Mouse (Mus musculus): Measurements from ENCODE around the gene Cd164. TPM values are rescaled to one million over a fixed set of nuclear protein-coding genes. Genes with fewer than 3 reads are reported as not detected.
A peak's percentile ranks its signal among the peaks of the same experiment; 100 is the strongest.

Cd164 gene
- total RNA-seq, 2 experiments from 2014 or later = 140 to 155 TPM

DNA sequence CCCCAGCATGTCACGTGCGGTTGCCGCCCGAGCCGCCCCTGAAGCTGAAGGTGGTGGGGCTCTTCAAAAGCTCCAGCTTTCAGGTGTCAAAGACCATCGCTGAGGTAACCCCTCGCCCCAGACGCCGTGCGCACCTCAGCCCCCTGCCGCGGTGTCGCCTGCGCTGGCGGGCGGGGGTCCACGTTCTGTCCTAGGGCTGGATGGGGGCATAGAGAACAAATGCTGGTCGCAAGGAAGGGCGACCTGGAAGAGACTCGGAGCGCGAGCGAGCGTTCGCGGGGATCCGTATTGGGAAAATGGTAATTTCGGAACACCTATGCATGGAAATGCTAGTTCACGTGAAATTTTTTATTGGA, 28.7 kb upstream of the Cd164 start:
- intact Hi-C loops (cut with DNase I) = no loop called here
- DNase-seq = no peak

DNA sequence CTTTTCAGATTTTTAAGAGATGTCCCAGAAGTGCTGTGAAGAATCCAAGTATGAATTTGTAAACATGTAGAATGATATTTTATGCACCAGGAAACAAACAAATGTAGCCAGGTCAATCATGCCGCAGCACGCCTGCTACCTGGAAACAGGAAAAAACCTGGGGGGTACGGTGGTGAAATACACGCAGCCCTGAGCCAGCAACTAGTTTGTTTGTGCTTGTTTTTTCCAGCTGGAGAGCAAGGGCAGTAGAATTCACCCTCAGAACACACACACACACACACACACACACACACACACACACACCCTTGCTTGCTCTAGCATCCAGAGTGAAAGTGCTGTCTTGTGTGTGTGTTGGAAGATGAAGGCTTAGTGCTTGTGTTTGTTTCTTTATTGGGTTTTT, 28.1 kb upstream of the Cd164 start:
- intact Hi-C loops (cut with DNase I) = no loop called here
- DNase-seq = no peak

DNA sequence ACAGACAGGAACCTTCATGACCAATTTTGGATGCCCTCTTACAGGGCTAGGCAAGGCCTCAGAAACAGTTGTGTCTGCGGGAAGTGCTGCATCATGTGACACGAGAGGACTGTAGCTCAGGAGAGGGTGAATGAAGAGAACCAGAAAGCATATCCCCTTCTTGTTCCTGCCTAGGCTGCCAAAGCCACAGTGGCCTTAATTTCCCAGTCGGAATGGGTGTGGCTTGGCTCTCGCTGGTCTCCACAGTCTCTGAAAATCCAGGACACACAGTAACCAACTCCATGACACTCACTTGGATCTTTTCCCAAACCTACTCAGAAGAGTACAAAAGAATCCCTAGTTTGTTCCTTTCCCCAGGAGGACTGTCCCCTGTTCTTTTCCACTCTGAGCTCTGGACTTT, 18.3 kb upstream of the Cd164 start:
- DNase-seq = peak; percentile 49 to 61
- intact Hi-C loops (cut with DNase I) = loop anchor here (10.0 kb wide), 1 partner anchor 46 kb away; the partner anchor contains the start of gene Zbtb24

DNA sequence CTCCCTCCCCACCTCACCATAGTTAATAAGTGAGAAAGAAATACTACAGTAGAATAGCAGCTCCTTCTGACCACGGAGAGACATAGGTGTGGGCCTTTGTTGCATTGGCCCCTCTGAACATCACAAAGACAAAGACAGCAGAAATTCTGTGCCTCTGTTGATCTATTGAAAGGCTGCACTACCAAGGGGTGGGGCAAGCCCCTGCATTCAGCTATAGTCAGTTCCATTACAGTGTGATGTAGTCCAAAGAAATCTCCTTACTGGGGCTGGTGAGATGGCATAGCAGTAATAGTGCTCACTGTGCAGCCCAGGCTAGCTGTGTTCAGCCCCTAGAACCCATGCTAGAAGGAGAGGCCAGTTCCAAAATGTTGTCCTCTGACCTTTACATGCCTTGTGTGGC, 14.2 kb upstream of the Cd164 start:
- DNase-seq = no peak
- intact Hi-C loops (cut with DNase I) = loop anchor here (5.0 to 10.0 kb wide), 3 partner anchors 50 to 498 kb away; partner anchors contain the start of genes Ak9, Fig4 and Zbtb24

DNA sequence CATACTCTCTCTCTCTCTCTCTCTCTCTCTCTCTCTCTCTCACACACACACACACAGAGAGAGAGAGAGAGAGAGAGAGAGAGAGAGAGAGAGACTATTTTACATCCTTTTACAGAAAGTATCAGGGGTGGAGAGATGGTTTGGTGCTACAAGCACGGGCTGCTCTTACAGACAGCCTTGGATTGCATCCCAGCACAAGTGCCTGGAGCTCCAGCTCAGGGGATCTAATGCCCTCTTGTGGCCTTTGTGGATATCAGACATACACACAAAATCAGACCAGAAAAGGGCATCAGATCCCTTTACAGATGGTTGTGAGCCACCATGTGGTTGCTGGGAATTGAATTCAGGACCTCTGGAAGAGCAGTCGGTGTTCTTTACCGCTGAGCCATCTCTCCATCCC, 13.8 kb upstream of the Cd164 start:
- intact Hi-C loops (cut with DNase I) = loop anchor here (5.0 to 10.0 kb wide), 3 partner anchors 51 to 498 kb away; partner anchors contain the start of genes Ak9, Fig4 and Zbtb24
- peak; percentile 63 to 80 for DNase-seq

DNA sequence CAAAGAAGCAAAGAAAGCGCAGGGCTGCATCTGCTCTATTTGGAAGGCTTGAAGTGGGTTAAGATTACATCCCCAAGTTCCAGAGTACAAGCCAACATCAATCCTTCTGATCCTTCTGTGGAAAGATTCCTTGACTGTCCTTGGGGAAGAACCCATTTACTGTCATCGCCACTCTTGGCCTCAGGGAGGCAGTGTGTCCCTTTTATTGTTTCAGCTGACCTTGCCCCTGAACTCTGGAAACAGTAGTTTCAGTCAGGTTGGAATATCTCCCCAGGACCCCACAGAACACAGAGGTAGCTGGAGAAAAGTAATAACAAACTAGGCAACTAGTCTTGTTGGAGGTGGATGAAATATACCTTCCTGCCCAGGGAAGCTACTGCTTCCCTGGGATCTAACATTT, 10.1 kb upstream of the Cd164 start:
- intact Hi-C loops (cut with DNase I) = loop anchor here (5.0 to 10.0 kb wide), 3 partner anchors 54 to 502 kb away; partner anchors contain the start of genes Ak9, Fig4 and Zbtb24
- peak in 1 of 2 experiments; percentile 48 for DNase-seq

DNA sequence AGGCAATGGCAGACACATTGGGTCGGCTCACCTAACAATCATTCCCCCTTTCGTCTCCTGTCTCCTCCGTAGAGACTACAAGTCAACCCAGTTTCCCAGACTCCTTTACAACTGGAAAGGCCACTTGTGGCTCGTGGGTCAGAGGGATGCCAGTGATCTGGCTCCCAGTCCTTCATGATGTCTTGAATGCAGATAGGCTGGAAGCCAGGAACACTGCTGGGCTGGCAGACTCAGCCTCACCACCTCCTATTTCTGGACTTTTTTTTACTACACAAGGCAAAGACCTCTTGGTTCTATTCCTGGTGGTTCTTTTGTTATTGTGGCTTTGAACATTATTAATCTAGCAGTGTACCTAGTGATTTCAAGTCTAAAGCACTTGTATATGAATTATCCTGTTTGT, 4.9 kb upstream of the Cd164 start:
- no peak for DNase-seq
- intact Hi-C loops (cut with DNase I) = loop anchor here (10.0 kb wide), 2 partner anchors 470 to 780 kb away; no protein-coding TSS in a partner anchor

DNA sequence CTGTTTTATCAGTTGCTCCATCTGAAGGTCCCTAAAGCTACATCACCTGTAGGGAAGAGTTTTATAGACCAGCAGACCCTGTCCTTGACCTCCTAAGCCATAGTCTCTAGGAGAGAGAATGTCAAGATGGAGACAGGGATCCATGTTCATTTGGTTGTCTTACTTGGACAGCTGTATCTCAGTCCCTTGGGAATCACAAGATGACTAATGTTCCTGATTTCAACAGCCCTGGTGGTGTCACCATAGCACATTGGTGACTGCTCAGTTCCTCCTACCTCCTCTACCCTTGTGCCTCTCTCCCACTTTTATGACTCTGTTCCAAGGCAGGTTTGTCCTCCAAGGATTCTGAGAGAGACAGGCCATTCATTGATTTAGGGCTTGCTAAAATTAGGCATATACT, 4.3 kb upstream of the Cd164 start:
- intact Hi-C loops (cut with DNase I) = loop anchor here (10.0 kb wide), 2 partner anchors 470 to 780 kb away; no protein-coding TSS in a partner anchor
- no peak for DNase-seq

DNA sequence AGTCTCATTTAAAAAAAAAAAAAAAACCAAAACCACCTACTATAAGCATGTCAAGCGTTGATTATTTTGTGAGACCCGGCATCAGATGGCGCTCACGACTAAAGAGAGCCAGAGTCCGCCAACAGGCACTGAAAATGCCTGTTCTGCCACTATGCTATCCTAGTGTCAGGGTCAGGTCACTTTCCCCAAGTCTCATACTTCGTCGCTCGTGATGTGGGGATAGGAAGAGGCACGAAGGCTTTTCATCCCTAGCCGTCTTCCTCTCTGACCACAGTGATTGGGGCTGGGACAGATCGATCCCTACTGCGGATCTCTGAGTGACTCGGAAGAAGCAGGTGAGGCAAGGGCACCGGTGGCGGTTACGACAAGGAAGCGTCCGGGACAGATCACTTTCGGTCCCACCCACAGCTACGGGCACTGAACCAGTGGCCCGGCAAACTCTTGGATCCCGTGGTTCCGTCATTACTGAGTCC, 670 bp upstream of the Cd164 start:
- DNase-seq = peak; percentile 67 to 74
- intact Hi-C loops (cut with DNase I) = loop anchor here (1.0 to 10.0 kb wide), 3 partner anchors 166 to 776 kb away; no protein-coding TSS in a partner anchor

DNA sequence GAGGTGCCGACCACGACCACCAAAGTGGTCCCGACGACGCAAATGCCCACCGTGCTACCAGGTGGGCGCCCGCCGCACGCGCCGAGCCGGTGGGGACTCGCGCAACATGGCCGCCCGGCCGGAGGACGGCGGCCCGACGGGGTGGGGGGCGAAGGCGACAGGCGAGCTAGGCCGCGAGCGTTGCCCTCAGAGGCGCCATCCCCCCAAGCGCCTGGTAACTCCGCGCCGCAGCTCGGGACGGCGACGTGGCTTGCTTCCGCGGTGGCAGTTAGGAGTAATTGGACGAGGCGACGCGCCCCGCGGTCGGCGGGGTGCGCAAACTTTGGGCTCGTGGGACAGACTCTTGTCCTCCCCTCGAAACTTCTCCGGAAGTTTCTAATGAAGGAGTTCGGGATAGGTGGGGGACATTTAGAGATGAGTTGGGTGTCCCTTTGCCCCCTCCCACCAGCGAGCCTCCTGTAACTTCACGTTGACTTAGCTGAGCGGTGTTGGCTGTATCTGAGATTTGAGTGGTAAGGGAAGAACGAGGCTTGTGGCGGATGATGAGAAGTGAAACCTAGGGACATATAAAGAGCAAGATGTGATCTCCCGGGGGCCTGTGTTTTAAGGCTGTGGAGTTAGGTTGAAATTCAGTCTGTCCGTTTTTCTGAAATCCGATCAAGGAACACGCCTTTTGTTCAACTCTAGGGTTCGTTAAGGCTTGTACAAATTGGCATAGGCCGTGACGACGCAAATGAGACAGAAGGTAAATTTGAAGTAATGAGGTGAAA, 611 bp downstream of the Cd164 start:
- intact Hi-C loops (cut with DNase I) = loop anchor here (5.0 to 10.0 kb wide), 4 partner anchors 77 to 775 kb away; partner anchors contain the start of genes Cep57l1 and Sesn1
- peak; percentile 60 to 71 for DNase-seq

DNA sequence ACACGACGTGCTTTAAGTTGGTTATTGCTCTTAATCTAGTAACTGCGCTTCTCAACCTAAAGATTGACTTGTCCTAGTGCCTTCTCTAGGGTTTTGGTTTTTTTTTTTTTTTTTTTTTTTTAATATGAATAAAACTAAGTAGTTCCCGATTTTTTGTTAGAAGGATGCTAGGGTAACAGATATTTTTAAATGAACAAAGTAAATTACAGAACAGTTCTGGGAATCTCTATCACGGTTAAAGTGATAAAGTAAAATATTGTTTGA, 1.1 kb downstream of the Cd164 start:
- intact Hi-C loops (cut with DNase I) = loop anchor here (5.0 kb wide), 2 partner anchors 77 to 287 kb away; partner anchors contain the start of genes Cep57l1 and Sesn1
- DNase-seq = no peak

DNA sequence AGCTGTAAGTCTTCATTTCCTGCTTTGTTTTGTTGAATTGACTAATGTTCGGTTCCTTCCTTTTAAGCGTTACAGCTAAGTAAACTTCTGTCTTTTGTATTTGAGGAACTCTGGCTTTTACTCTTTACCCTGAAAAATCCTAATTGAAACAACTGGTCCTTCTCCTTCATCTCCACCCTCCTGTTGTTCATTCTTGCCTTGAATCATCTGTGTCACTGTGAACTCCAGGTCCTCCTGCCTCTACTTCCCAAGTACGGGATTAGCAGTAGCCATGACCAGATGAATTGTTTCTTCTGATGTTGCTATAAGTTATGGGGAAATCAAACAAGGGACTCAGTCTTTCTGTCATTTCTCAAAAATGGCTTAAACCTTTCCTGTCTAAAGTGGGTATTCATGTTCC, 4.2 kb downstream of the Cd164 start:
- intact Hi-C loops (cut with DNase I) = loop anchor here (5.0 kb wide), 2 partner anchors 74 to 284 kb away; partner anchors contain the start of genes Cep57l1 and Sesn1
- DNase-seq = no peak

DNA sequence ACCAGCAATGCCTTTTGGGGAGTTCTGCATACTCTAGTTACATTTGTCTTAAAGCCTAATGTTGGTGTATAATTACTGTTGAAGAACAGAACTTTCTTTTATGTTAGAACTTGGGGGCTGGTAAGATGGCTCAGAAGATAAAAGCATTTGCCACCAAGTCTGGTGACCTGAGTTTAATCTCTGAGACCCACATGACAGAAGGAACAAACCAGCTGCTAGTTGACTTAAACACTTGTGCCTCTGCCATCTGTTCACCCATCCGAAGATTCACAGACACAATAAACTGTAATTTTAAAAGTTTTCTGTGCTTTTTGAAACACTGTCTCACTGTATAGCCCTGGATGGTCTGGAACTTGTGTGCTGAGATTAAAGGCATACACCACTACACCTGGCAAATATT, 6.5 kb downstream of the Cd164 start:
- DNase-seq = no peak
- intact Hi-C loops (cut with DNase I) = no loop called here

DNA sequence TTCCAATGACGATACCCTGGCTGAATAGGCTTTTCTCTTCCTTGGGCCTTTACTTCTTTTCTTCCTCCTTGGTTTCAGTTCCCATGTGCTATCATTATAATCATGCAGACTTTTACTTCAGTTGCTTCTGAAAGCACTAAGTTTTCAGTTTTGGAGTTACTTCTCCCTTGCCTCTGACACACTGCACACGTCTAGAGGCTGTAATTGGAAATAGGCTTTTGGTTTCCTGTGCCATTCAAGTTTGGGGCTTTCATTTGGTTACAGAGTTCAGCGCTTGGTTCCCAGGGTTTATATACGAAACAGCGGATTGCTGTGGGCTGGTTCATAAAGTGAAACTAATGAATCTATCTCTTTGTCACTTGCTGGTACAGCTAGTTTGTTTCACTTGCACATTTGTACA, 10.8 kb downstream of the Cd164 start:
- intact Hi-C loops (cut with DNase I) = no loop called here
- no peak for DNase-seq

DNA sequence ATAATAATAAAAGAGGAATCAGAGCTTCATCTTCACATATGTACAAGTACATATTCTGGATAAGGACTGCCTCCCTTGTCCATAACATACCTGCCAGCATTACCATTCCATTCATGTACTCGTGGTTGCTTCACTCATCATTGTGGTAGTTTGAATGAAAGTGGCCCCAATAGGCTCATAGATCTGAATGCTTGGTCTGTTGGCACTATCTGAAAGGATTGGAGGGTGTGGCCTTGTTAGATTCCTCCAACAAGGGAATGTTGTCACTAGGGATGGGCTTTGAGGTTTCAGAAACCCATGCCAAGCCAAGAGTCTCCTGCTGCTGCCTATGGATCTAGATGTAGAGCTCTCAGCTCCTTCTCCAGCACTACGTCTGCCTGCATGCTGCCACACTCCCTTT, 16.8 kb downstream of the Cd164 start:
- no peak for DNase-seq
- intact Hi-C loops (cut with DNase I) = no loop called here

DNA sequence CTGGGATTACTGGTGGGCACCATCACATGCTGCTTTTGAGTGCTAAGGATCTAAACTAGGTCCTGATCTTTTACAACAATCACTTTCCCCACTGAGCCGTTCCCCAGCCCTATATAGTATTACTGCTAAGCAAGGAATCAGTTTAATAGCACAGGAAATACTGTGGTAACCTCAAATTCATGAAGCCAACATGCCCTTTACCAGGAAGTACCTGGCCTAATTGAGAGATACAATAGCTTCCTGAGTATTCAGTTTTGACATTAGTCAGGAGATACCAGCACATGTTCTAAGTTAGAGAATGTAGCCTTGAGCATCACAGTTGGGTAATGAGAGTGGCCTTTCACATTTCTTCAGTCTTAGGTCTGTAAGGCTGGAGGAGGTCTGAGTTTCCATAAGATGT, 17.5 kb downstream of the Cd164 start:
- intact Hi-C loops (cut with DNase I) = no loop called here
- DNase-seq = no peak

DNA sequence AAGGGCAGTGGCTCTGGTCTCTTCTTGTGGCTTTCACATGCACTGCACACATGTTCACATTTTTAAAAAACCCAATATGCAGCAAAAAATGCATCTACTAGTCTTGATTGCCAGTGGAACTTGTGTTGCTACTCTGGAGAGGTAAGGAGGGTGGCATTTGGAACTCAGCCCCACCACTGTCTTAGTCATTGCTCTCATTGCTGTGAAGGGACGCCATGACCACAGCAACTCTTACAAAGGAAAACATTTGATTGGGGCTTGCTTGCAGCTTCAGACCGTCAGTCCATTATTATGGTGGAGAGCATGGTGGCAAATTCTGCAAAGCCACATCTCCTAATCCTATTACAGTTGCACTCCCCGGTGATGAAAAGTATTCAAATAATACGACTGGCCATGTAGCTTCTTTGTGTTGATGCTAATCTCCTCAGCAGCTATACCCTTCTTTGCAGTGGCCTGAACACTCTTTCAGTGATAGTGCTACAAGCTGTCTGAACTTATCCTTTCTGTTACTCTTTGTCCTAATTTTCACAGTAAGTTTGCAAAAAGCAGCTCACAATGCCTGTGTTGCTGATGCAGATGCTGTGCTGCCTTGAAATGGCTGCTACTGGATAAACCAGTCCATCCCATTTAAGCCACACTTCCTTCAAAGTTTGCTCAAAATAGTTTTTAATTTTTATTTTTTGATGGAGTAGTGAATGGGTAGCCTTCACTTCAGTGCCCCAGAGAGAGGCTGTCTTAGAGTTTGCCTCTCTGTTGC, 18.2 kb downstream of the Cd164 start:
- DNase-seq = no peak
- intact Hi-C loops (cut with DNase I) = no loop called here

DNA sequence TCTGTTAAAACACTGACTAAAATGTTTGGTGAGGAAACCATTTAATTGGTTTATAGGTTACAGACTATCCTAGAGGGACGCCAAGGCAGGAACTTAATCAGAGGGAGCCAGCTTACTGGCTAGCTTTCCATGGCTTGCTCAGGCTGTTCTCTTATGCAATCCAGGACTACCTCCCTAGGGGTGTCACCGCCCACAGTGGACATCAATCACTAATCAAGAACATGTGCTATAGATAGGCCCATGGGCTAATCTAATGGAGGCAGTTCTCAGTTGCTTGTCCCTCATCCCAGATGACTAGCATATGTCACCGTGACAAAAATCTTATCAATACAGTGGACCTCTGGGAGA, 18.7 kb downstream of the Cd164 start:
- no peak for DNase-seq
- intact Hi-C loops (cut with DNase I) = no loop called here

DNA sequence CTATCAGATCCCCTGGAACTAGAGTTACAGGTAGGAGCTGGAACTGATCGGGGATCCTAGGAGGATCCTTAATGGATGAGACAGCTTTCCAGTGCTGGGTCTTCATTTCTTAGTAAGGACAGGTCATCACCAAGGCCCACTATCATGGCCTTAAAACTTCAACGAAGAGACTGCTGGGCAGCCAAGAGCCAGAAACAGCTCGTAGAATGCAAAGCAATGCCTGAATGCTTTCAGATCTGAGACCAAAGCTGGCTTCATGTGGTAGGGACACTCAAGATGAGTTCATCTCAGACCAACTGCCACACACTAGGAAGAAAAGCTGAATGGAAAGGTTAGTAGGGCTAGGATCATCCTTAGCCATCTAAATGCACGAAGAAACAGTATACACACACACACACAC, 19.8 kb downstream of the Cd164 start:
- DNase-seq = no peak
- intact Hi-C loops (cut with DNase I) = no loop called here

DNA sequence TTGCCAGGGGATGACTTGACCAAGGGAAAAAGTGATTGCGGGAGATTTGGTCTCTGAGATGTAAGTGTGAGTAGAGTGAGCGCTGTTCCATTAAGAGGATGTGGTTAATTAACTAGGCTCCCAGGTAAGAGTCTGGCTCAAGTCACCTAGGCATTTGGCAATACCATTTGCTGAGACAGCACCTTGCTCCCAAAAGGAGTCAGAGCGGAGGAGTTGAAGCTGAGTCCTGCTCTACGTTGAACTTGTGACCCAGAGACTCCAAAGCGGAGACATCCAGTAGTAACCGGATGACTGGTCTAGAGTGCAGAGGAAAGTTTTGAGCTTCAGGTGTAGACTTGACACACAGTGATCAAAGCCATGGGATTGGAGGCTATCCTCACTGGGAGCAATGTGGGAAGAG, 22.8 kb downstream of the Cd164 start:
- intact Hi-C loops (cut with DNase I) = no loop called here
- DNase-seq = no peak

DNA sequence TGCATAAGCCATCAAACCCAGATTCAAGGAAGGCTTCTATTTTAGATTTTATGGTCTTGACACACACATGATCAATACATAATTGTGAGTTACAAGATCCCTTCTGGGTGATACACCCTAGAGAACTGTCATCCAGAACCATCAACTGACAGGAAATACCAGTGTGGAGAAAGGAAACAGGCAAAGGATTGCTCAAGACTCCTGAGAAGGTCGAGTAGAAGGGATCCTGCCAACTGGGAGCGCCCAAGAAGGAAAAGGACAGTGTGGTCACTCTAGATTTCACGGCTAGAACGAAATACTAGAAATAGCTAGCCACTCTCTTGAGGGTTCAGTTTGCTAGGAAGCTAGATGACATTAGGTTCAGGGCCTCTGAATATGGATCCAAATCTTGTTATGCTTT, 24.2 kb downstream of the Cd164 start:
- no peak for DNase-seq
- intact Hi-C loops (cut with DNase I) = no loop called here

DNA sequence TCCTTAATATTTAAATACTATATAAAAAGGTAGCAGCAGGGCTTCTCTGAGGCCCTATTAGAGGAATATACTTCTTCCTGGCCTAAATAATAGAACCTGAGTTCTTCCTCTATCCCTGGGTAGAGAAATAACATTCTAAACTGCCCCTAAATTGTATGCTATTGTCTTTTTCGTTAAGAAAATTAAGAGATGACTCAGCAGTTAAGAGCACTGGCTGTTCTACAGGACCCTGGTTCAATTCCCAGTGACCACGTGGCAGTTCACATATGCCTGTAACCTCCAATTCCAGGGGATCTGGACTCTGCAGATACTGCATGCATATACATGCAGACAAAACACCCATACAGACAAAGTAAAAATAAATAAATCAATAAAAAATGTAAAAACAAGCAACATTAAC, 24.6 kb downstream of the Cd164 start:
- no peak for DNase-seq
- intact Hi-C loops (cut with DNase I) = no loop called here
